Mouse (Mus musculus) ES-E14 (cell line): ENCODE measurements around the gene Ugt1a10. TPM values are rescaled to one million over a fixed set of nuclear protein-coding genes. Genes with fewer than 3 reads are reported as not detected.
"Not testable (repeated sequence)": the region's sequence is repeated elsewhere in the genome, so short reads cannot be mapped to it uniquely, and the experiment has no call there.

ENCODE experiments used
- DNase-seq: peaks from one replicate; pipeline ENCODE4 v3.0.0-alpha.2; 2013; ENCODE audit warnings: low read depth, low spot score
- H3K27ac ChIP-seq: 2 replicates; pipeline ENCODE4 v1.5.1; 2012; ENCODE audit warnings: low read depth, mild to moderate bottlenecking, low read length, moderate library complexity, mixed read lengths; ENCODE audit not compliant: poor library complexity, insufficient read depth, severe bottlenecking
- H3K36me3 ChIP-seq: 2 replicates; pipeline ENCODE4 v1.6.1; 2012; ENCODE audit warnings: mild to moderate bottlenecking, low read length, moderate library complexity, mixed read lengths; ENCODE audit not compliant: control insufficient read depth, poor library complexity, insufficient read depth, severe bottlenecking
- H3K4me1 ChIP-seq, 2 experiments: fragments of 150-350 bp in 1 of 2; sonication (generic) in 1 of 2; 2 replicates each; pipeline ENCODE4 v1.6.1; 2012; ENCODE audit warnings: low read length in 2 of 2, mild to moderate bottlenecking in 1 of 2, mixed read lengths in 1 of 2; ENCODE audit not compliant: control insufficient read depth in 2 of 2, insufficient read depth in 2 of 2, poor library complexity in 1 of 2
- H3K4me3 ChIP-seq, 2 experiments: fragments of 150-350 bp in 1 of 2; sonication (generic) in 1 of 2; 2 replicates each; pipeline ENCODE4 v1.5.1; 2012; ENCODE audit warnings: low read length in 2 of 2, low read depth in 1 of 2, mild to moderate bottlenecking in 1 of 2, mixed read lengths in 1 of 2; ENCODE audit not compliant: insufficient read depth in 1 of 2, poor library complexity in 1 of 2, severe bottlenecking in 1 of 2
- H3K9ac ChIP-seq: 2 replicates; pipeline ENCODE4 v1.6.1; 2012; ENCODE audit warnings: low read depth, mild to moderate bottlenecking, low read length, mixed read lengths; ENCODE audit not compliant: poor library complexity, insufficient read depth, severe bottlenecking
- H3K9me3 ChIP-seq: fragments of 150-350 bp; sonication (generic); 2 replicates; pipeline ENCODE4 v1.6.1; 2012; ENCODE audit warnings: low read depth, mild to moderate bottlenecking, low read length; ENCODE audit not compliant: control insufficient read depth, insufficient read depth
- CHD2 ChIP-seq: IDR thresholded peaks from 2 replicates; pipeline ENCODE4 v1.6.1; 2014; ENCODE audit warnings: mild to moderate bottlenecking, low read depth, low read length, inconsistent platforms
- HCFC1 ChIP-seq: IDR thresholded peaks from 2 replicates; pipeline ENCODE4 v1.6.1; 2012; ENCODE audit warnings: low read length, inconsistent platforms, borderline replicate concordance; ENCODE audit not compliant: insufficient read depth
- MAFK ChIP-seq: IDR thresholded peaks from 2 replicates; pipeline ENCODE4 v1.6.1; 2014; ENCODE audit warnings: mild to moderate bottlenecking, low read depth, low read length, inconsistent platforms; ENCODE audit not compliant: insufficient read depth
- ZC3H11A ChIP-seq: IDR thresholded peaks from 2 replicates; pipeline ENCODE4 v1.6.1; 2012; ENCODE audit warnings: low read depth, mild to moderate bottlenecking, inconsistent platforms, low read length, borderline replicate concordance
- ZNF384 ChIP-seq: IDR thresholded peaks from 2 replicates; pipeline ENCODE4 v1.6.1; 2012; ENCODE audit warnings: low read depth, low read length, inconsistent platforms
- in situ Hi-C, 2 experiments: fragments of 600-800 bp; cut with MboI; formaldehyde crosslinking; loops; one replicate each; pipeline ENCODE4 v1.15.1; 2025; ENCODE audit warnings: low sequenced_read_pairs in 2 of 2, inconsistent platforms in 1 of 2; ENCODE audit not compliant: unreplicated experiment in 2 of 2
- total RNA-seq: library from RNA; depleted of rRNA; stranded (reverse); fragments of 300-350 nt; gene quantifications from 2 replicates; pipeline ENCODE4 v1.2.3, GENCODE M21; 2012

Gene Ugt1a10
- total RNA-seq, 1 experiment: not detected

GRCm38 (mm10) chr1:88104667-88105430 lies 49.7 kb downstream of the Ugt1a10 start:
- TF ChIP-seq ZC3H11A: no peak
- TF ChIP-seq ZNF384: no peak
- TF ChIP-seq HCFC1: no peak
- no peak for TF ChIP-seq MAFK
- TF ChIP-seq CHD2: no peak
- no peaks in the 10 kb centered on the region for H3K36me3 ChIP-seq
- H3K4me3 ChIP-seq: no peak overlapping the region
- H3K4me1 ChIP-seq: no peaks in the 10 kb centered on the region; a peak in 1 of 4 replicates
- no peak overlapping the region for H3K27ac ChIP-seq
- no peak for DNase-seq
- H3K9me3 ChIP-seq: no peaks in the 10 kb centered on the region
- H3K9ac ChIP-seq: no peak overlapping the region
- in situ Hi-C loops: no loop called here

- DNase-seq: no peak
- in situ Hi-C loops: no loop called here
- no peaks in the 10 kb centered on the region; a peak in 1 of 4 replicates for H3K4me1 ChIP-seq
- no peak overlapping the region for H3K4me3 ChIP-seq
- H3K36me3 ChIP-seq: no peaks in the 10 kb centered on the region
- no peak for TF ChIP-seq CHD2
- TF ChIP-seq ZNF384: no peak
- no peak for TF ChIP-seq ZC3H11A
- no peak for TF ChIP-seq HCFC1
- no peak for TF ChIP-seq MAFK
- no peak overlapping the region for H3K27ac ChIP-seq
- H3K9me3 ChIP-seq: no peaks in the 10 kb centered on the region; the same call in 1 of the 2 replicates
- no peak overlapping the region for H3K9ac ChIP-seq
These were observed 50.5 kb downstream of the Ugt1a10 start for GRCm38 (mm10) chr1:88105656-88106055.

GRCm38 (mm10) chr1:88109027-88109557 lies 53.9 kb downstream of the Ugt1a10 start:
- H3K4me3 ChIP-seq, H3K27ac ChIP-seq, H3K9me3 ChIP-seq, H3K4me1 ChIP-seq, DNase-seq, H3K36me3 ChIP-seq, in situ Hi-C loops, H3K9ac ChIP-seq: not testable (repeated sequence)

GRCm38 (mm10) chr1:88109604-88110003 lies 54.4 kb downstream of the Ugt1a10 start:
- H3K27ac ChIP-seq, H3K4me1 ChIP-seq, H3K36me3 ChIP-seq, DNase-seq, H3K4me3 ChIP-seq, in situ Hi-C loops, H3K9me3 ChIP-seq, H3K9ac ChIP-seq: not testable (repeated sequence)

GRCm38 (mm10) chr1:88112769-88113168 lies 57.6 kb downstream of the Ugt1a10 start:
- H3K9ac ChIP-seq, H3K4me1 ChIP-seq, DNase-seq, H3K4me3 ChIP-seq, in situ Hi-C loops, H3K27ac ChIP-seq, H3K36me3 ChIP-seq, H3K9me3 ChIP-seq: not testable (repeated sequence)

- in situ Hi-C loops, DNase-seq, H3K9me3 ChIP-seq, H3K36me3 ChIP-seq, H3K9ac ChIP-seq, H3K4me1 ChIP-seq, H3K27ac ChIP-seq, H3K4me3 ChIP-seq: not testable (repeated sequence)
These were observed 65.4 kb downstream of the Ugt1a10 start for GRCm38 (mm10) chr1:88120550-88120949.

GRCm38 (mm10) chr1:88121521-88121920 lies 66.3 kb downstream of the Ugt1a10 start:
- in situ Hi-C loops, DNase-seq, H3K9me3 ChIP-seq: not testable (repeated sequence)

More at GRCm38 (mm10) chr1:88121521-88121920, 66.3 kb downstream of the Ugt1a10 start:
- not testable (repeated sequence) for H3K27ac ChIP-seq, H3K36me3 ChIP-seq, H3K4me3 ChIP-seq, H3K9ac ChIP-seq, H3K4me1 ChIP-seq
